Mouse (Mus musculus): ENCODE measurements at regions not wholly inside any gene's neighbourhood (a gene's known extent, or its start where the extent isn't known, plus 50 kb on each side); places are given as distances from the start of the nearest gene placed in this dataset.
"Not testable (repeated sequence)": the region's sequence is repeated elsewhere in the genome, so short reads cannot be mapped to it uniquely, and the experiment has no call there.

DNA sequence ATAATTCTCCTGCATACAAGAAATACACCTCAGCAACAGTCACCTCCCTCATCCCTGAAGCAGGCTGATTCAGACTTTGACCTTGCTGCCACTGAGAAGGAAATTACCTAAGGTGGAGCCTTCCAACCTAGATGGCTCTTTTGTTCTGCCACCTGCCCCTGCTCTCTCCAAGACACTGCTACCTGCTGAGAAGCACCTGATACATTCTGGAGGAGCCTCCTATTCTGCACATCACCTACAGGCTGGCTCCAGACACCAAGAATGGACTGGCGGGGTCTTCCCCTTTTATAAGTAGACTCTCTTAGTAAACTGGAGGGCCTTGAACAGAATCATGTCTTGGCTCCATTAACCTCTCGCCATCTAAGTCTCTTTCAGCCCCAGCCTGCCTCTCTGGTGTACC, 1149.5 kb upstream of the 2610301B20Rik start:
- not testable (repeated sequence) for H3K27me3 ChIP-seq (ENCODE audit: control insufficient read depth, insufficient read depth, low read length); H3K4me1 ChIP-seq (ENCODE audit: control insufficient read depth, insufficient read depth, low read length); H3K9ac ChIP-seq (replicated peaks; ENCODE audit: low read depth, low read length); H3K4me2 ChIP-seq (ENCODE audit: low read depth, low read length); H3K27ac ChIP-seq (ENCODE audit: low read depth, low read length); H3K9me3 ChIP-seq (ENCODE audit: control insufficient read depth, low read length); H3K4me3 ChIP-seq (ENCODE audit: low read depth, low read length); ATAC-seq (ENCODE audit: low read depth); H3K36me3 ChIP-seq (ENCODE audit: control insufficient read depth, insufficient read depth, low read length)
- 83% methylated on average over 2 of the region's 2 CpGs for WGBS

DNA sequence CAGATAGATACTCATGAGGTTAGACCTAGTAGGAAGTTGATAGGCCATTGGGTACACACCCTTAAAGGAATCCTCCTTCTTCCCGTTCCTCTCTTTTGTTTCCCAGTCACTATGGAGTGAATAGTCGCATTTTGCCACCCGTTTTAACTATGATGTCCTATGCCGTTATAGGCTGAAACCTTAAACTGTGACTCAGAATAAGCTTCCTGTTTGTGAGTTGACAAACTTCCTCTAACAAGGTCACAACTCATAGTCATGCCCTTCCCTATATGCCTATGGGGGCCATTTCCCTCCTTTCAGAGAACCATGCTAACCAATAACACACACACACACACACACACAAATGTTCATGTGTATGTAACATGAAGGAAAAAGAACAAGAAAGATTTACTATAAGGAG, 1136.6 kb upstream of the 2610301B20Rik start:
- Histone ChIP-seq H3K36me3 (ENCODE audit: control insufficient read depth, insufficient read depth, low read length) (no peaks in the 10 kb centered on the region), H3K9ac (replicated peaks; ENCODE audit: low read depth, low read length) (no peak overlapping the region), H3K9me3 (ENCODE audit: control insufficient read depth, low read length) (no peaks in the 10 kb centered on the region), H3K4me2 (ENCODE audit: low read depth, low read length) (no peak overlapping the region), H3K27ac (ENCODE audit: low read depth, low read length) (no peak overlapping the region), H3K4me1 (ENCODE audit: control insufficient read depth, insufficient read depth, low read length) (no peaks in the 10 kb centered on the region), H3K27me3 (ENCODE audit: control insufficient read depth, insufficient read depth, low read length) (no peaks in the 10 kb centered on the region), H3K4me3 (ENCODE audit: low read depth, low read length) (no peak overlapping the region)
- ATAC-seq (ENCODE audit: low read depth) = no peak
- 88% methylated on average over 4 of the region's 4 CpGs for WGBS

DNA sequence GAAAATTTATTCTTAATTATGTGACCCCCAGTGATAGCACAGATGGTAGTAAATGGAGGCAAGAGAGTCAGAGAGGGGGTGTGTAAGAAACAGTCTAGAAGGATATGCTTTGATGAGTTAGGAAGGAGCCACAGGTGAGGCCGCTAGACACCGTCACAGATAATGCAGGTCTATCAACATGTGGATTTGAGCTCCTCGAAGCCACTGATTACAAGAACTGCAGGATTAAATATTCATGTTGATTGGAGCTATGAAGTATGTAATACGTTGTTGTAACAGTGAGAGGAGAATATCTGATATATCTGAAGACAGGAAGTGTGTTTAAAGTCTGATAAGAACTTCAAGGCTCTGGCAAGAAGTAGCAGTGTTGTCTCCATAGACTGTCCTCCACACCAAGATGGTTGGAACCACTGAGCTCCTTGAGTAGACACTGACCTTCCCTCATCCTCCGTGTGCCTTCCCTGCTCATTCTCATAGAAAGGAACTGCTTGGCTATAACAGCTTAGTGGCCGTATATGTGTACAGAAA, 1126.8 kb upstream of the 2610301B20Rik start:
- H3K4me2 ChIP-seq (ENCODE audit: low read depth, low read length) = no peak overlapping the region
- WGBS = 86% methylated on average over 6 of the region's 6 CpGs
- H3K4me3 ChIP-seq (ENCODE audit: low read depth, low read length) = no peak overlapping the region
- no peaks in the 10 kb centered on the region for H3K36me3 ChIP-seq (ENCODE audit: control insufficient read depth, insufficient read depth, low read length)
- no peak for ATAC-seq (ENCODE audit: low read depth)
- no peak overlapping the region for H3K9ac ChIP-seq (replicated peaks; ENCODE audit: low read depth, low read length)
- H3K9me3 ChIP-seq (ENCODE audit: control insufficient read depth, low read length) = no peaks in the 10 kb centered on the region
- no peaks in the 10 kb centered on the region for H3K27me3 ChIP-seq (ENCODE audit: control insufficient read depth, insufficient read depth, low read length)
- H3K4me1 ChIP-seq (ENCODE audit: control insufficient read depth, insufficient read depth, low read length) = no peaks in the 10 kb centered on the region
- H3K27ac ChIP-seq (ENCODE audit: low read depth, low read length) = no peak overlapping the region

DNA sequence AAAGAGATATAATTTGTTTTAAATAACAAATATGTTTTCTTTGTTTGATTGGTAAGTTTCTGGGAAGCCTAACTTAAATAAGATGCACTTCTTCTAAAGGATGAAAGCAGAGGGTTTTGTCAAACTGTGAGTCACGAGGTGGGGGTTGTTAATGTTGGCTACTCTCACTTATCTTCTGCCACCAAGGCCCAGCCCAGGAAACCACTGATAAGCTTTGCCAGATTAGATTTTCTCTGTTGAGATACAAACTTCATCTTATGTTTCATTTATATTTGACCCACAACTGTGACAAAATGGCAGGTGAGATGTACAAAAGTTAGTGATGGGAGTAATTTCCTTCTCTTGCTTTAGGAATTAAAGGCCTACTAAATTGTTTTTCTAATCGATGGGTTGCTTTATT, 1126.2 kb upstream of the 2610301B20Rik start:
- ATAC-seq (ENCODE audit: low read depth) = no peak
- no peaks in the 10 kb centered on the region for H3K9me3 ChIP-seq (ENCODE audit: control insufficient read depth, low read length)
- no peak overlapping the region for H3K9ac ChIP-seq (replicated peaks; ENCODE audit: low read depth, low read length)
- H3K4me2 ChIP-seq (ENCODE audit: low read depth, low read length) = no peak overlapping the region
- H3K4me3 ChIP-seq (ENCODE audit: low read depth, low read length) = no peak overlapping the region
- H3K4me1 ChIP-seq (ENCODE audit: control insufficient read depth, insufficient read depth, low read length) = no peaks in the 10 kb centered on the region
- no peak overlapping the region for H3K27ac ChIP-seq (ENCODE audit: low read depth, low read length)
- H3K27me3 ChIP-seq (ENCODE audit: control insufficient read depth, insufficient read depth, low read length) = no peaks in the 10 kb centered on the region
- 74% methylated on average over 2 of the region's 2 CpGs for WGBS
- no peaks in the 10 kb centered on the region for H3K36me3 ChIP-seq (ENCODE audit: control insufficient read depth, insufficient read depth, low read length)

DNA sequence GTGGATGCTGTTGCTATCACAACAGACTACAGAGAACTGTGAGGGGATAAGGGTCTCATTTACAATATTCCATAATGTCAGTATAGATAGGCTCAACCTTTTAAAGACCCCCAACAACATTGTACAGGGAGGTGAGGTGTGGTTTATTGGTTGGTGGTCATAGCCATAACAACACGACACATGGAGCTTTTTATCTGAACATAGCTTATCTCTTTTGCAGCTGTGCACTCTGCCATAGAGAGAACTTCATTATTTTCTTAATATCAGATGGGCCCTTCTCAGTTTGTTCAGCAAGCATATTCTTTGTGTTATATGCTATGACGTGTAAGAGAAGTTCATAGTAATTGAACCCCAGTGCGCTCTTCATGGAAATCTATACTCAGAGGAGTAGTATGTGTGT, 1124.4 kb upstream of the 2610301B20Rik start:
- Histone ChIP-seq H3K27ac (ENCODE audit: low read depth, low read length) (no peak overlapping the region), H3K36me3 (ENCODE audit: control insufficient read depth, insufficient read depth, low read length) (no peaks in the 10 kb centered on the region), H3K4me1 (ENCODE audit: control insufficient read depth, insufficient read depth, low read length) (no peaks in the 10 kb centered on the region), H3K4me2 (ENCODE audit: low read depth, low read length) (no peak overlapping the region), H3K4me3 (ENCODE audit: low read depth, low read length) (no peak overlapping the region), H3K27me3 (ENCODE audit: control insufficient read depth, insufficient read depth, low read length) (no peaks in the 10 kb centered on the region), H3K9ac (replicated peaks; ENCODE audit: low read depth, low read length) (no peak overlapping the region), H3K9me3 (ENCODE audit: control insufficient read depth, low read length) (no peaks in the 10 kb centered on the region)
- no peak for ATAC-seq (ENCODE audit: low read depth)
- WGBS = 95% methylated on average over 3 of the region's 3 CpGs

DNA sequence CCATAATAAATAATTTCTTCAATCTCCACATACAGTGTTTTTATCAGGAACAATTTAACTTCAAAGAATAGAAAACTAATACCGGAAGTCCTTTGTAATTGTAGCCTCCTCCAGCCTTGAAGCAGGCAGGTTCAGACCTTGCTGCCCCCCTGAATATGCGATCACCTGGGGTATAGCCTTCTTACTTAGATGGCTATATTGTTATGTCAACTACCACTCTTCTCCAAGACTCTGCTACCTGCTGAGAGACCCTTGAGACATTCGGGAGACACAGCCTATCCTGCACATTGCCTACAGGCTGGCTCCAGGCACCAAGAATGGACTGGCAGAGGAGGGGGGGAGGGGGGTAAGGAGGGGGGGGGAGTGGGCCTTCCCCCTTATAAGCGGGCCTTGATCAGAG, 1123.9 kb upstream of the 2610301B20Rik start:
- H3K27me3 ChIP-seq (ENCODE audit: control insufficient read depth, insufficient read depth, low read length) = no peaks in the 10 kb centered on the region
- H3K36me3 ChIP-seq (ENCODE audit: control insufficient read depth, insufficient read depth, low read length) = no peaks in the 10 kb centered on the region
- no peak for ATAC-seq (ENCODE audit: low read depth)
- no peaks in the 10 kb centered on the region for H3K9me3 ChIP-seq (ENCODE audit: control insufficient read depth, low read length)
- no peak overlapping the region for H3K4me2 ChIP-seq (ENCODE audit: low read depth, low read length)
- no peaks in the 10 kb centered on the region for H3K4me1 ChIP-seq (ENCODE audit: control insufficient read depth, insufficient read depth, low read length)
- H3K9ac ChIP-seq (replicated peaks; ENCODE audit: low read depth, low read length) = no peak overlapping the region
- H3K27ac ChIP-seq (ENCODE audit: low read depth, low read length) = no peak overlapping the region
- WGBS = 71% methylated on average over 4 of the region's 4 CpGs
- H3K4me3 ChIP-seq (ENCODE audit: low read depth, low read length) = no peak overlapping the region

DNA sequence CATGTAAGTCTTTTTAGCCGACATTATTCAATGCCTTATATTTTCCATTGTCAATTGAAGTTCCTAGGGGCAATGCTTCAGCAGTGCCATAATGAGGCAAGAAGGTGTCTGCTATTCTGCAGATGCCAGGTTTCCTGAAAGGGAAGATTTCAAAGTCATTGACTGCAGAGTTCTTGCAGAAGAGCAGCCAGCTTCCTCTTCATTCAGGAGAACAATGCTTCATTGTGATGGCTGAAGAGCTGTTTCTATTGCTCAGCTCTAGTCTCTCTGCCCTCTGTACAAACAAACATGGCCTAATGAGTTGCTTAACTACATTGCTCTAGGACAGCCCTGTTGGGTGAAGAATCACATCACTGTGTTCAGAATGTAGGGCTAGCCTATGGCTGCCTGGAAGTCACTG, 1111.0 kb upstream of the 2610301B20Rik start:
- Histone ChIP-seq H3K9ac (replicated peaks; ENCODE audit: low read depth, low read length) (no peak overlapping the region), H3K4me2 (ENCODE audit: low read depth, low read length) (no peak overlapping the region), H3K27ac (ENCODE audit: low read depth, low read length) (no peak overlapping the region), H3K36me3 (ENCODE audit: control insufficient read depth, insufficient read depth, low read length) (no peaks in the 10 kb centered on the region), H3K9me3 (ENCODE audit: control insufficient read depth, low read length) (no peaks in the 10 kb centered on the region; the same call in 1 of the 2 replicates), H3K4me1 (ENCODE audit: control insufficient read depth, insufficient read depth, low read length) (no peaks in the 10 kb centered on the region), H3K4me3 (ENCODE audit: low read depth, low read length) (no peak overlapping the region), H3K27me3 (ENCODE audit: control insufficient read depth, insufficient read depth, low read length) (no peaks in the 10 kb centered on the region)
- 57% methylated on average over 1 of the region's 1 CpGs for WGBS
- no peak for ATAC-seq (ENCODE audit: low read depth)

DNA sequence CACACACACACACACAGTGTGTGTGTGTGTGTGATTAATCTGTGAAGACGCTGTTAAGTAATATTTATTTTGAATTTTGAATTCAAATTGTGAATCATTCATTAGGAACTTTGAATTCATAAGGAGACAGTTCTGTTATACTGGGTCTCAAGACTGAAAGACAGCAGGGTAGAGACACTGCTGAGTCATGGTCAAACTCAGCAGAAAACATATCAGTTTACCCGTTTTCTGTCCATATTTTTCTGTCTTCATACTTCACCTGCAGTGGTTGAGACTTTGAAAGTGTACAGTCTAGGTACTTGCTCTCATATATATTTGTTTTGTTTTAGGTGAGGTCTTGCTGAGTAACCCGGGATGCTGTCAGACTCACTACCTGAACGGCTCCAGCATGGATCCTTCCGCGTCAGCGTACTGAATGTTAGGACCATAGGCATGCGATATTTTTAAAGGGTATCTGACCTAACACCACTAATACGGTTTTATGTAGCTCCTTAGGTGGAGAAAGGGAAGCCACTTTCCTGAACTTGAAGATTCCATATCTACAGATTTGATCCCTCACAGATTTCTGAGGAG, 1104.6 kb upstream of the 2610301B20Rik start:
- H3K9ac ChIP-seq (replicated peaks; ENCODE audit: low read depth, low read length) = no peak overlapping the region
- H3K4me2 ChIP-seq (ENCODE audit: low read depth, low read length) = peak overlapping the region; percentile 97
- no peaks in the 10 kb centered on the region for H3K27me3 ChIP-seq (ENCODE audit: control insufficient read depth, insufficient read depth, low read length)
- no peaks in the 10 kb centered on the region for H3K36me3 ChIP-seq (ENCODE audit: control insufficient read depth, insufficient read depth, low read length)
- 66% methylated on average over 9 of the region's 9 CpGs for WGBS
- no peaks in the 10 kb centered on the region for H3K9me3 ChIP-seq (ENCODE audit: control insufficient read depth, low read length)
- H3K4me3 ChIP-seq (ENCODE audit: low read depth, low read length) = peak overlapping the region; percentile 54
- H3K4me1 ChIP-seq (ENCODE audit: control insufficient read depth, insufficient read depth, low read length) = no peaks in the 10 kb centered on the region
- ATAC-seq (ENCODE audit: low read depth) = no peak
- H3K27ac ChIP-seq (ENCODE audit: low read depth, low read length) = no peak overlapping the region

DNA sequence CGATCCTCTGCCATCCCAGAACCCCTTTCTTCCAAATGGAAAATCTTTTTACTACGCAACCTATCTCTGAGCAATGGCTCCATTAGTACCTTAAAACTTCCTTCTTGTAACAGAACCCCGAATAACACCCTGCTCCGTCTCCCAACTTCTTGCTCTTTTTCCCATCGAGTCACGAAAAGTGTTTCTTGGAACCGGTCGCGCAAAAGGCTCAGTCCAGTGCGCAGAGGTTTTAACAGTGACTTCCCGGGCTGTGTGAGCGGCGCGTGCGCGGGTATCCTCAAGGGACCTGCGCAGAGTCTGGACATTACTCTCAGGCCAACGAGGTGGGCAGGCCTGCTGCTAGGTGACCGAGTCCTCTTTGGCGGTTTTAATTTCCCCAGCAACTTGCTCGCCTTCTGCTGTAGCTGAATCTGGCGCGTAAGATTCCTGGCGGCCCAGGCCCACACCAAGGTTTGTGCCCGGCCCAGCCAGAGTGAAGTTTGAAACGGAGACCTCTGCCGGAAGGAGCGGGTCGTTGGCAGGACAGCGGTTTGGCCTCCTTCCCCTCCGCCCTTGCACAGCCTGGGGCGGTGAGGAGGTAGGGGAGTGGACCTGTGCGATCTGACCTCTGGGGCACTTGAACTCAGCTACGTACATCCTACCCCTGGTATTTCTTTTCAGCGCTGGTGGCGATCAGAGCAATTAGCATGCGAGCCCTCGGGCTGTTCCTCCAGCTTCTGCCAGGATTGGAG, 1103.8 kb upstream of the 2610301B20Rik start:
- peak overlapping the region; percentile 97 for H3K4me2 ChIP-seq (ENCODE audit: low read depth, low read length)
- peak overlapping the region; percentile 28; the same call in 1 of the 2 replicates for H3K27ac ChIP-seq (ENCODE audit: low read depth, low read length)
- ATAC-seq (ENCODE audit: low read depth) = peak; percentile 92
- 1% methylated on average over 38 of the region's 38 CpGs for WGBS
- no peaks in the 10 kb centered on the region for H3K36me3 ChIP-seq (ENCODE audit: control insufficient read depth, insufficient read depth, low read length)
- peak overlapping the region; percentile 59 for H3K9ac ChIP-seq (replicated peaks; ENCODE audit: low read depth, low read length)
- H3K4me1 ChIP-seq (ENCODE audit: control insufficient read depth, insufficient read depth, low read length) = no peaks in the 10 kb centered on the region
- no peaks in the 10 kb centered on the region for H3K27me3 ChIP-seq (ENCODE audit: control insufficient read depth, insufficient read depth, low read length)
- H3K4me3 ChIP-seq (ENCODE audit: low read depth, low read length) = peak overlapping the region; percentile 54
- no peaks in the 10 kb centered on the region for H3K9me3 ChIP-seq (ENCODE audit: control insufficient read depth, low read length)
